Mouse (Mus musculus): ENCODE data around the gene Hoxa2. TPM values are rescaled to one million over a fixed set of nuclear protein-coding genes. Genes with fewer than 3 reads are reported as not detected.
A peak's percentile ranks its signal among the peaks of the same experiment; 100 is the strongest.

Gene Hoxa2
- 0.14 and 0.26 TPM in 2 replicates for polyA plus RNA-seq (2014; fragmentation: Nextera tagmentation; extraction: Ambion mirVana)

- Histone ChIP-seq H3K4me2 (no peak within 1 kb of the TSS), H3K36me3 (ENCODE audit: control insufficient read depth, insufficient read depth, low read length) (no peaks in the 10 kb centered on the region), H3K27ac (ENCODE audit: low read depth, low read length) (no peak within 1 kb of the TSS), H3K9me3 (ENCODE audit: control insufficient read depth, low read length) (no peaks in the 10 kb centered on the region), H3K4me3 (ENCODE audit: low read depth, low read length) (no peak within 1 kb of the TSS), H3K27me3 (ENCODE audit: control insufficient read depth, insufficient read depth, low read length) (peaks cover 96% of the 10 kb centered on the region), H3K4me1 (ENCODE audit: control insufficient read depth, insufficient read depth, low read length) (no peaks in the 10 kb centered on the region), H3K9ac (ENCODE audit: low read length) (no peak within 1 kb of the TSS)
- DNase-seq (ENCODE audit: low spot score, missing footprints): peak; percentile 94
- under 1% methylated on average over 25 of the region's 25 CpGs for WGBS
- no peak for ATAC-seq (ENCODE audit: low FRiP score)
These were observed at the start of gene Hoxa2 for GRCm38 (mm10) chr6:52164626-52165440. TSS of gene Hoxa2 (minus strand) at chr6:52164831.

GRCm38 (mm10) chr6:52214271-52214670 lies 49.6 kb upstream of the Hoxa2 start:
- Histone ChIP-seq H3K4me3 (ENCODE audit: low read depth, low read length) (no peak overlapping the region), H3K36me3 (ENCODE audit: control insufficient read depth, insufficient read depth, low read length) (no peaks in the 10 kb centered on the region), H3K27ac (ENCODE audit: low read depth, low read length) (no peak overlapping the region), H3K27me3 (ENCODE audit: control insufficient read depth, insufficient read depth, low read length) (peaks cover 100% of the 10 kb centered on the region), H3K9me3 (ENCODE audit: control insufficient read depth, low read length) (no peaks in the 10 kb centered on the region), H3K4me2 (no peak overlapping the region), H3K9ac (ENCODE audit: low read length) (no peak overlapping the region), H3K4me1 (ENCODE audit: control insufficient read depth, insufficient read depth, low read length) (peaks cover 8% of the 10 kb centered on the region)
- ATAC-seq (ENCODE audit: low FRiP score) (no peak), DNase-seq (ENCODE audit: low spot score, missing footprints) (no peak)
- WGBS: 9% methylated on average over 5 of the region's 5 CpGs

GRCm38 (mm10) chr6:52213119-52213986 lies 48.7 kb upstream of the Hoxa2 start, which contains the start of the genes Hoxa3 and Gm28308:
TSS of gene Hoxa3 (minus strand) at chr6:52213336.
TSS of gene Gm28308 (minus strand) at chr6:52213339.
- Histone ChIP-seq H3K4me1 (ENCODE audit: control insufficient read depth, insufficient read depth, low read length) (peaks cover 8% of the 10 kb centered on the region), H3K9ac (ENCODE audit: low read length) (no peak within 1 kb of the TSS), H3K36me3 (ENCODE audit: control insufficient read depth, insufficient read depth, low read length) (no peaks in the 10 kb centered on the region), H3K4me3 (ENCODE audit: low read depth, low read length) (no peak within 1 kb of the TSS), H3K9me3 (ENCODE audit: control insufficient read depth, low read length) (no peaks in the 10 kb centered on the region), H3K27me3 (ENCODE audit: control insufficient read depth, insufficient read depth, low read length) (peaks cover 100% of the 10 kb centered on the region), H3K27ac (ENCODE audit: low read depth, low read length) (no peak within 1 kb of the TSS), H3K4me2 (no peak within 1 kb of the TSS)
- WGBS: 2% methylated on average over 38 of the region's 38 CpGs
- DNase-seq (ENCODE audit: low spot score, missing footprints): no peak
- ATAC-seq (ENCODE audit: low FRiP score): no peak

- no peak overlapping the region for H3K9ac ChIP-seq (ENCODE audit: low read length)
- H3K4me3 ChIP-seq (ENCODE audit: low read depth, low read length): no peak overlapping the region
- no peak overlapping the region for H3K27ac ChIP-seq (ENCODE audit: low read depth, low read length)
- WGBS: 1% methylated on average over 22 of the region's 22 CpGs
- no peak for DNase-seq (ENCODE audit: low spot score, missing footprints)
- no peaks in the 10 kb centered on the region for H3K9me3 ChIP-seq (ENCODE audit: control insufficient read depth, low read length)
- peaks cover 100% of the 10 kb centered on the region for H3K27me3 ChIP-seq (ENCODE audit: control insufficient read depth, insufficient read depth, low read length)
- H3K36me3 ChIP-seq (ENCODE audit: control insufficient read depth, insufficient read depth, low read length): no peaks in the 10 kb centered on the region
- ATAC-seq (ENCODE audit: low FRiP score): no peak
- no peak overlapping the region for H3K4me2 ChIP-seq
- H3K4me1 ChIP-seq (ENCODE audit: control insufficient read depth, insufficient read depth, low read length): peaks cover 8% of the 10 kb centered on the region
These were observed 48.0 kb upstream of the Hoxa2 start for GRCm38 (mm10) chr6:52212556-52213118.

GRCm38 (mm10) chr6:52211961-52212360 lies 47.3 kb upstream of the Hoxa2 start:
- H3K4me2 ChIP-seq: no peak overlapping the region
- no peak overlapping the region for H3K4me3 ChIP-seq (ENCODE audit: low read depth, low read length)
- H3K36me3 ChIP-seq (ENCODE audit: control insufficient read depth, insufficient read depth, low read length): no peaks in the 10 kb centered on the region
- 3% methylated on average over 13 of the region's 13 CpGs for WGBS
- H3K27me3 ChIP-seq (ENCODE audit: control insufficient read depth, insufficient read depth, low read length): peaks cover 100% of the 10 kb centered on the region
- no peaks in the 10 kb centered on the region for H3K9me3 ChIP-seq (ENCODE audit: control insufficient read depth, low read length)
- H3K4me1 ChIP-seq (ENCODE audit: control insufficient read depth, insufficient read depth, low read length): peaks cover 2% of the 10 kb centered on the region
- DNase-seq (ENCODE audit: low spot score, missing footprints): no peak
- no peak overlapping the region for H3K27ac ChIP-seq (ENCODE audit: low read depth, low read length)
- H3K9ac ChIP-seq (ENCODE audit: low read length): no peak overlapping the region
- ATAC-seq (ENCODE audit: low FRiP score): no peak

GRCm38 (mm10) chr6:52211170-52211935 lies 46.7 kb upstream of the Hoxa2 start:
- peaks cover 100% of the 10 kb centered on the region for H3K27me3 ChIP-seq (ENCODE audit: control insufficient read depth, insufficient read depth, low read length)
- H3K4me3 ChIP-seq (ENCODE audit: low read depth, low read length): no peak overlapping the region
- WGBS: under 1% methylated on average over 37 of the region's 37 CpGs
- H3K4me1 ChIP-seq (ENCODE audit: control insufficient read depth, insufficient read depth, low read length): no peaks in the 10 kb centered on the region; the same call in 1 of the 2 replicates
- ATAC-seq (ENCODE audit: low FRiP score) (peak; percentile 58; the same call in 1 of the 2 replicates), DNase-seq (ENCODE audit: low spot score, missing footprints) (peak; percentile 99)
- no peaks in the 10 kb centered on the region for H3K9me3 ChIP-seq (ENCODE audit: control insufficient read depth, low read length)
- no peak overlapping the region for H3K9ac ChIP-seq (ENCODE audit: low read length)
- no peak overlapping the region for H3K4me2 ChIP-seq
- no peaks in the 10 kb centered on the region for H3K36me3 ChIP-seq (ENCODE audit: control insufficient read depth, insufficient read depth, low read length)
- no peak overlapping the region for H3K27ac ChIP-seq (ENCODE audit: low read depth, low read length)

- no peaks in the 10 kb centered on the region for H3K9me3 ChIP-seq (ENCODE audit: control insufficient read depth, low read length)
- no peak overlapping the region for H3K4me3 ChIP-seq (ENCODE audit: low read depth, low read length)
- H3K4me2 ChIP-seq: no peak overlapping the region
- DNase-seq (ENCODE audit: low spot score, missing footprints) (no peak), ATAC-seq (ENCODE audit: low FRiP score) (no peak)
- peaks cover 100% of the 10 kb centered on the region for H3K27me3 ChIP-seq (ENCODE audit: control insufficient read depth, insufficient read depth, low read length)
- 7% methylated on average over 12 of the region's 12 CpGs for WGBS
- H3K27ac ChIP-seq (ENCODE audit: low read depth, low read length): no peak overlapping the region
- H3K4me1 ChIP-seq (ENCODE audit: control insufficient read depth, insufficient read depth, low read length): no peaks in the 10 kb centered on the region; the same call in 1 of the 2 replicates
- H3K36me3 ChIP-seq (ENCODE audit: control insufficient read depth, insufficient read depth, low read length): no peaks in the 10 kb centered on the region
- no peak overlapping the region for H3K9ac ChIP-seq (ENCODE audit: low read length)
These were observed 45.0 kb upstream of the Hoxa2 start for GRCm38 (mm10) chr6:52209685-52210046.

GRCm38 (mm10) chr6:52208868-52209684 lies 44.4 kb upstream of the Hoxa2 start:
- H3K4me3 ChIP-seq (ENCODE audit: low read depth, low read length): no peak overlapping the region
- H3K36me3 ChIP-seq (ENCODE audit: control insufficient read depth, insufficient read depth, low read length): no peaks in the 10 kb centered on the region
- no peaks in the 10 kb centered on the region for H3K9me3 ChIP-seq (ENCODE audit: control insufficient read depth, low read length)
- peaks cover 4% of the 10 kb centered on the region for H3K4me1 ChIP-seq (ENCODE audit: control insufficient read depth, insufficient read depth, low read length)
- no peak overlapping the region for H3K4me2 ChIP-seq
- DNase-seq (ENCODE audit: low spot score, missing footprints) (peak; percentile 94), ATAC-seq (ENCODE audit: low FRiP score) (no peak)
- peaks cover 100% of the 10 kb centered on the region for H3K27me3 ChIP-seq (ENCODE audit: control insufficient read depth, insufficient read depth, low read length)
- WGBS: 2% methylated on average over 18 of the region's 18 CpGs
- H3K9ac ChIP-seq (ENCODE audit: low read length): no peak overlapping the region
- H3K27ac ChIP-seq (ENCODE audit: low read depth, low read length): no peak overlapping the region
